Mouse (Mus musculus) liver, embryonic 16.5 days (tissue): ENCODE data around the gene Gna15. TPM values are rescaled to one million over a fixed set of nuclear protein-coding genes. Genes with fewer than 3 reads are reported as not detected.

Experiments used
- ATAC-seq: fragments of 200-750 bp; cut with Nextera tagmentation; 2 replicates; pipeline ENCODE4 v1.8.0; 2017; ENCODE audit warnings: low read depth, mild to moderate bottlenecking, moderate number of reproducible peaks, moderate library complexity
- H3K27ac ChIP-seq: fragments of 300-500 bp; sonication (generic); 2 replicates; pipeline ENCODE4 v1.5.1; 2014; ENCODE audit warnings: mild to moderate bottlenecking, low read length
- H3K27me3 ChIP-seq: fragments of 300-500 bp; sonication (generic); 2 replicates; pipeline ENCODE4 v1.6.1; 2014; ENCODE audit warnings: low read depth, low read length, mixed read lengths; ENCODE audit not compliant: control insufficient read depth, insufficient read depth
- H3K36me3 ChIP-seq: fragments of 300-500 bp; sonication (generic); 2 replicates; pipeline ENCODE4 v1.6.1; 2014; ENCODE audit warnings: mild to moderate bottlenecking; ENCODE audit not compliant: control insufficient read depth, insufficient read depth
- H3K4me1 ChIP-seq: fragments of 300-500 bp; sonication (generic); 2 replicates; pipeline ENCODE4 v1.6.1; 2014; ENCODE audit warnings: low read depth, low read length, mixed read lengths; ENCODE audit not compliant: control insufficient read depth
- H3K4me2 ChIP-seq: fragments of 300-500 bp; sonication (generic); 2 replicates; pipeline ENCODE4 v1.6.1; 2014; ENCODE audit warnings: low read depth, low read length, mixed read lengths
- H3K4me3 ChIP-seq: fragments of 300-500 bp; sonication (generic); 2 replicates; pipeline ENCODE4 v1.5.1; 2014; ENCODE audit warnings: low read depth, mild to moderate bottlenecking, low read length
- H3K9ac ChIP-seq: fragments of 300-500 bp; sonication (generic); 2 replicates; pipeline ENCODE4 v1.6.1; 2014; ENCODE audit warnings: low read depth, low read length
- H3K9me3 ChIP-seq: fragments of 300-500 bp; sonication (generic); replicated peaks from 2 replicates; pipeline ENCODE4 v1.6.1; 2016; ENCODE audit warnings: low read length; ENCODE audit not compliant: control insufficient read depth
- WGBS: fragments of 180-500 bp; shearing (Covaris S2); extraction: QIAGEN DNeasy Blood & Tissue Kit; methylation state at CpG from one replicate; pipeline ENCODE4 v1.1.7; 2014; ENCODE audit not compliant: insufficient replicate concordance; 5-methylcytosine and 5-hydroxymethylcytosine counted together
- polyA plus RNA-seq: library from polyadenylated mRNA; unstranded; fragments of >200 nt; fragmentation: Nextera tagmentation; extraction: Ambion mirVana; gene quantifications from 2 replicates; pipeline ENCODE4 v1.2.1, GENCODE M21; 2015

Gene Gna15
- polyA plus RNA-seq, 1 experiment from 2014 or later, result 4.4 TPM

GRCm38 (mm10) chr10:81565257-81566228 is 41.5 kb upstream of the Gna15 start:
- H3K4me3 ChIP-seq, result no peak overlapping the region
- H3K9ac ChIP-seq, result no peak overlapping the region
- no peaks in the 10 kb centered on the region for H3K9me3 ChIP-seq
- H3K36me3 ChIP-seq, result peaks cover 10% of the 10 kb centered on the region
- no peak overlapping the region for H3K27ac ChIP-seq
- ATAC-seq, result no peak
- H3K4me2 ChIP-seq, result no peak overlapping the region
- no peaks in the 10 kb centered on the region for H3K27me3 ChIP-seq
- 62% methylated on average over 20 of the region's 20 CpGs for WGBS
- H3K4me1 ChIP-seq, result peaks cover 57% of the 10 kb centered on the region

DNA sequence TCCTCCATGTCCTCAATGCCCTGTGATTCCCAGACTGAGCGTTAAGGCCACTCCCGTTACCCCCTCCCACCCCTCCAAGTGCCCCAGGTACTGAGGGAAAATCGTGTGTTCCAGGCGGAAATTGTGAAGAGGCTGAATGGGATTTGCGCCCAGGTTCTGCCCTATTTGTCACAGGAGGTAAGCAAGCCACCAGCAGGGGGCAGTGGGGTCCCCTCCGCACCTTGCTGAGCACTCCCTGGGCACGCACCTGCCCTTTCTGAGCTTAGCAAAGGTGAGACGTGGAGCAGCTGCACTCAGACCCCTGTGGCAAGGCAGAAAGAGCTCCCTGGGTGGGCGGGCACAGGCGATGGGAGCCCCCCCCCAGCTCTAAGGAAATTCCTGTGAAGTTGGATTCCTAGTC is 40.7 kb upstream of the Gna15 start:
- peaks cover 10% of the 10 kb centered on the region for H3K36me3 ChIP-seq
- no peak for ATAC-seq
- no peaks in the 10 kb centered on the region for H3K9me3 ChIP-seq
- peaks cover 55% of the 10 kb centered on the region for H3K4me1 ChIP-seq
- no peaks in the 10 kb centered on the region for H3K27me3 ChIP-seq
- 53% methylated on average over 10 of the region's 10 CpGs for WGBS
- H3K4me3 ChIP-seq, result no peak overlapping the region
- H3K9ac ChIP-seq, result no peak overlapping the region
- no peak overlapping the region for H3K4me2 ChIP-seq
- no peak overlapping the region for H3K27ac ChIP-seq

- Histone ChIP-seq H3K9ac (no peak overlapping the region), H3K27me3 (no peaks in the 10 kb centered on the region), H3K4me2 (peak overlapping the region; percentile 31; the same call in 1 of the 2 replicates), H3K4me1 (peaks cover 51% of the 10 kb centered on the region), H3K27ac (no peak overlapping the region), H3K9me3 (no peaks in the 10 kb centered on the region), H3K36me3 (peaks cover 10% of the 10 kb centered on the region), H3K4me3 (no peak overlapping the region)
- WGBS, result 32% methylated on average over 10 of the region's 10 CpGs
- no peak for ATAC-seq
Observed at GRCm38 (mm10) chr10:81564216-81564615, 40.2 kb upstream of the Gna15 start.

GRCm38 (mm10) chr10:81563481-81563880 is 39.5 kb upstream of the Gna15 start:
- H3K4me3 ChIP-seq, result no peak overlapping the region
- H3K27me3 ChIP-seq, result no peaks in the 10 kb centered on the region
- peaks cover 10% of the 10 kb centered on the region for H3K36me3 ChIP-seq
- ATAC-seq, result no peak
- peak overlapping the region; percentile 46; the same call in 1 of the 2 replicates for H3K9ac ChIP-seq
- no peak overlapping the region for H3K27ac ChIP-seq
- WGBS, result 30% methylated on average over 6 of the region's 6 CpGs
- no peak overlapping the region for H3K4me2 ChIP-seq
- no peaks in the 10 kb centered on the region for H3K9me3 ChIP-seq
- peaks cover 50% of the 10 kb centered on the region for H3K4me1 ChIP-seq

DNA sequence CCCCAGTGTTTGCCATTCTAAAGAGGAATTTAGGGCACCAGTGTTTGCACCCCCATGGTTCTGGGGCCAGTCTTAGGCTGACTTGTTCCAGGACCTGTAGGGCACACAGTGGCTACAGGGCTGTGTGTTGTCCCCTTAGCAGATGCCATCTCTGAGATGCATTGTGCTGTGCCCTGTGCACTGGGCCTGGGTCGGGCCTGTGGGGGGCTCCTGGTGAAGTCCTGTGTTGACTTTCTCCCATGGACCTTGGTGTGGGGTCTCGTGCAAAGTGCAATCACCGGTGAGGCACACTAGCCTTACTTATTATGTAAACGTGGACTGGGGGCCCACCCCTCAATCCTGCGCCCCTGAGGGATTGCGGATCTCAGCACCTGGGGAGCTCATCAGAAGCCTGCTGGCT is 38.4 kb upstream of the Gna15 start:
- no peaks in the 10 kb centered on the region for H3K27me3 ChIP-seq
- H3K27ac ChIP-seq, result no peak overlapping the region
- peaks cover 10% of the 10 kb centered on the region for H3K36me3 ChIP-seq
- no peak for ATAC-seq
- no peak overlapping the region for H3K9ac ChIP-seq
- H3K4me2 ChIP-seq, result no peak overlapping the region
- H3K4me1 ChIP-seq, result peaks cover 47% of the 10 kb centered on the region
- H3K9me3 ChIP-seq, result no peaks in the 10 kb centered on the region
- H3K4me3 ChIP-seq, result no peak overlapping the region
- WGBS, result 61% methylated on average over 6 of the region's 6 CpGs

- ATAC-seq, result peak; percentile 20
- peaks cover 47% of the 10 kb centered on the region for H3K4me1 ChIP-seq
- H3K9ac ChIP-seq, result peak overlapping the region; percentile 88
- peak overlapping the region; percentile 87 for H3K27ac ChIP-seq
- peak overlapping the region; percentile 79 for H3K4me3 ChIP-seq
- 3% methylated on average over 16 of the region's 16 CpGs for WGBS
- H3K4me2 ChIP-seq, result peak overlapping the region; percentile 80
- H3K27me3 ChIP-seq, result no peaks in the 10 kb centered on the region
- no peaks in the 10 kb centered on the region for H3K9me3 ChIP-seq
- H3K36me3 ChIP-seq, result peaks cover 10% of the 10 kb centered on the region
Observed at GRCm38 (mm10) chr10:81560719-81561459, 36.9 kb upstream of the Gna15 start.

DNA sequence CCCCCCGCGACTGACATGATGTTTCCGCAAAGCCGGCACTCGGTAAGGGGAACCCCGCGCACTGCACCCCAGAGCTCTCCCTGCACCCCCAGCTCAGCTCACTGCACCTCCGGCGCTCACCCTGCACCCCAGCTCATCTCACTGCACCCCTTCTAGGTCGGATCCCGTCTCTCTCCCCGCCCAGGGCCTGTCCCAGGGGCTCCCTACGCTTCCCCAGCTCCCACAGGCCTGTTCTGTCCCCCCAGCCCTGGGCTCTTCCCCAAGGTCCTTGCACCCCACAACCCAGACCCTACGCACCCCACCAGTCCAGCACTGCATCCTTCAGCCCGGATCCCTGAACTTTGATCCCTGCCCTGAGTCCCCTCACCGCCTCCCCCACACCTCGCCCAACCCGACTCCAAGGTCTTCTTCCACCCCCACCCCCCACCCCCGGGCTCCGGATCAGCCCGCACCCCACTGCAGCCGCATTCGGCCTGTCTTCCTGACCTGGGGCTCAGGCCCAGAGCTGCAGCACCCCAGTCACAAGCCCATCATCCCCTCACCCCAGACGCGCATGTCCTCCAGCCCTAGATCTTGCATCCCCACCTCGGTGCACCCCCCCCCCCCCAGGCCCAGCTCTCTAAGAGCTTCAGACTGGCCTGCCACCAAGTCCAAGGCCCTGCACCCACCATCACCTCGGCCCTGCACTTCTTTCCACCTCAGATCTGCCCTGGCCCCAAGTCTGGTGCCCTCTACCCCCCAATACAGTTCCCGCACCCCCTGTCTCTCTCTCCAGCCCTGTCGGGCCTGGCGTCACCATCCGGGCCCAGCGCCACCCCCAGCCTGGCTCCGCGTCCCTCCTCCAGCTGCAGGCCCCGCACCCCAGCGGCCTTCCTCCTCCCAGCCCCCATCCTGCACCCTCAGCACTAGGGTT is 35.9 kb upstream of the Gna15 start:
- H3K4me1 ChIP-seq, result peaks cover 47% of the 10 kb centered on the region
- peak; percentile 37 for ATAC-seq
- H3K9me3 ChIP-seq, result no peaks in the 10 kb centered on the region
- H3K9ac ChIP-seq, result peak overlapping the region; percentile 88
- WGBS, result 1% methylated on average over 35 of the region's 36 CpGs
- H3K27me3 ChIP-seq, result no peaks in the 10 kb centered on the region
- H3K4me2 ChIP-seq, result peak overlapping the region; percentile 80
- peak overlapping the region; percentile 79 for H3K4me3 ChIP-seq
- H3K36me3 ChIP-seq, result peaks cover 1% of the 10 kb centered on the region
- H3K27ac ChIP-seq, result peak overlapping the region; percentile 87

- H3K4me1 ChIP-seq, result peaks cover 43% of the 10 kb centered on the region
- no peaks in the 10 kb centered on the region for H3K9me3 ChIP-seq
- peak; percentile 76 for ATAC-seq
- peak within 1 kb of the TSS; percentile 79 for H3K4me3 ChIP-seq
- H3K36me3 ChIP-seq, result no peaks in the 10 kb centered on the region; the same call in 1 of the 2 replicates
- H3K4me2 ChIP-seq, result peak within 1 kb of the TSS; percentile 80
- H3K27me3 ChIP-seq, result no peaks in the 10 kb centered on the region
- H3K9ac ChIP-seq, result peak within 1 kb of the TSS; percentile 88
- 0% methylated on average over 44 of the region's 53 CpGs for WGBS
- peak within 1 kb of the TSS; percentile 87 for H3K27ac ChIP-seq
Observed at GRCm38 (mm10) chr10:81559163-81559626, 35.2 kb upstream of the Gna15 start, which contains the start of gene Aes. Gene Aes (plus strand): TSS chr10:81559488.
